Mouse (Mus musculus) ES-E14 (cell line): ENCODE results near the gene Dohh. TPM values are rescaled to one million over a fixed set of nuclear protein-coding genes. Genes with fewer than 3 reads are reported as not detected.

Experiments
- DNase-seq: peaks from one replicate; pipeline ENCODE4 v3.0.0-alpha.2; 2013; ENCODE audit warnings: low read depth, low spot score
- H3K27ac ChIP-seq: 2 replicates; pipeline ENCODE4 v1.5.1; 2012; ENCODE audit warnings: low read depth, mild to moderate bottlenecking, low read length, moderate library complexity, mixed read lengths; ENCODE audit not compliant: poor library complexity, insufficient read depth, severe bottlenecking
- H3K36me3 ChIP-seq: 2 replicates; pipeline ENCODE4 v1.6.1; 2012; ENCODE audit warnings: mild to moderate bottlenecking, low read length, moderate library complexity, mixed read lengths; ENCODE audit not compliant: control insufficient read depth, poor library complexity, insufficient read depth, severe bottlenecking
- H3K4me1 ChIP-seq, 2 experiments: fragments of 150-350 bp in 1 of 2; sonication (generic) in 1 of 2; 2 replicates each; pipeline ENCODE4 v1.6.1; 2012; ENCODE audit warnings: low read length in 2 of 2, mild to moderate bottlenecking in 1 of 2, mixed read lengths in 1 of 2; ENCODE audit not compliant: control insufficient read depth in 2 of 2, insufficient read depth in 2 of 2, poor library complexity in 1 of 2
- H3K4me3 ChIP-seq, 2 experiments: fragments of 150-350 bp in 1 of 2; sonication (generic) in 1 of 2; 2 replicates each; pipeline ENCODE4 v1.5.1; 2012; ENCODE audit warnings: low read length in 2 of 2, low read depth in 1 of 2, mild to moderate bottlenecking in 1 of 2, mixed read lengths in 1 of 2; ENCODE audit not compliant: insufficient read depth in 1 of 2, poor library complexity in 1 of 2, severe bottlenecking in 1 of 2
- H3K9ac ChIP-seq: 2 replicates; pipeline ENCODE4 v1.6.1; 2012; ENCODE audit warnings: low read depth, mild to moderate bottlenecking, low read length, mixed read lengths; ENCODE audit not compliant: poor library complexity, insufficient read depth, severe bottlenecking
- H3K9me3 ChIP-seq: fragments of 150-350 bp; sonication (generic); 2 replicates; pipeline ENCODE4 v1.6.1; 2012; ENCODE audit warnings: low read depth, mild to moderate bottlenecking, low read length; ENCODE audit not compliant: control insufficient read depth, insufficient read depth
- CHD2 ChIP-seq: IDR thresholded peaks from 2 replicates; pipeline ENCODE4 v1.6.1; 2014; ENCODE audit warnings: mild to moderate bottlenecking, low read depth, low read length, inconsistent platforms
- HCFC1 ChIP-seq: IDR thresholded peaks from 2 replicates; pipeline ENCODE4 v1.6.1; 2012; ENCODE audit warnings: low read length, inconsistent platforms, borderline replicate concordance; ENCODE audit not compliant: insufficient read depth
- MAFK ChIP-seq: IDR thresholded peaks from 2 replicates; pipeline ENCODE4 v1.6.1; 2014; ENCODE audit warnings: mild to moderate bottlenecking, low read depth, low read length, inconsistent platforms; ENCODE audit not compliant: insufficient read depth
- ZC3H11A ChIP-seq: IDR thresholded peaks from 2 replicates; pipeline ENCODE4 v1.6.1; 2012; ENCODE audit warnings: low read depth, mild to moderate bottlenecking, inconsistent platforms, low read length, borderline replicate concordance
- ZNF384 ChIP-seq: IDR thresholded peaks from 2 replicates; pipeline ENCODE4 v1.6.1; 2012; ENCODE audit warnings: low read depth, low read length, inconsistent platforms
- in situ Hi-C, 2 experiments: fragments of 600-800 bp; cut with MboI; formaldehyde crosslinking; loops; one replicate each; pipeline ENCODE4 v1.15.1; 2025; ENCODE audit warnings: low sequenced_read_pairs in 2 of 2, inconsistent platforms in 1 of 2; ENCODE audit not compliant: unreplicated experiment in 2 of 2
- total RNA-seq: library from RNA; depleted of rRNA; stranded (reverse); fragments of 300-350 nt; gene quantifications from 2 replicates; pipeline ENCODE4 v1.2.3, GENCODE M21; 2012

Dohh gene
- total RNA-seq, 1 experiment: 168 TPM

DNA sequence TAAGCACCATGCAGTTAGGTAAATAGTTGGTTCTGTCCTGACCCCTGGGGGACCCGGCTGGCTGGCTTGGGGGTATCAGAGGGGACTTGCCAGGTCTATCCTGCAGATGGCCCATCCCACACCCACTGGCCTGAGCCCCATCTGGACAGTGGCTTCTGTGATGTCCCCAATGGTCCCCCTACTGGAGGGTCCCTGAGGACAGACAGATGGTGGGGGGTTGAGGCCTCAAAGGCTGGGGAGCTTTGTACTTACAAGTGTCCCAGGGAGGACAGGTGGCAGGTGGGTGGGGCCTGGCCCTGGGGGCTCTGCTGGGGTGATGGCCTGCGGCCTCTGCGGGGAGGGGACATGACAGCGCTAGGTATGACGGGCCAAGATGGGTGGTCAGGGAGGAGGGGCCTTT is 15.1 kb downstream of the Dohh start:
- Histone ChIP-seq H3K4me1 (peaks cover 8 to 50% of the 10 kb centered on the region in 2 experiments; a peak in 3 of 4 replicates), H3K4me3 (peak overlapping the region in 1 of 2 experiments; percentile 47; a peak in 1 of 4 replicates), H3K9me3 (no peaks in the 10 kb centered on the region), H3K9ac (no peak overlapping the region), H3K27ac (no peak overlapping the region), H3K36me3 (peaks cover 4% of the 10 kb centered on the region; the same call in 1 of the 2 replicates)
- in situ Hi-C loops: loop anchor here in 1 of 2 experiments (5.0 kb wide), 1 partner anchor 53 kb away; no protein-coding TSS in a partner anchor
- no peak for DNase-seq
- no peak for TF ChIP-seq HCFC1
- no peak for TF ChIP-seq ZC3H11A
- TF ChIP-seq CHD2: no peak
- TF ChIP-seq MAFK: no peak

DNA sequence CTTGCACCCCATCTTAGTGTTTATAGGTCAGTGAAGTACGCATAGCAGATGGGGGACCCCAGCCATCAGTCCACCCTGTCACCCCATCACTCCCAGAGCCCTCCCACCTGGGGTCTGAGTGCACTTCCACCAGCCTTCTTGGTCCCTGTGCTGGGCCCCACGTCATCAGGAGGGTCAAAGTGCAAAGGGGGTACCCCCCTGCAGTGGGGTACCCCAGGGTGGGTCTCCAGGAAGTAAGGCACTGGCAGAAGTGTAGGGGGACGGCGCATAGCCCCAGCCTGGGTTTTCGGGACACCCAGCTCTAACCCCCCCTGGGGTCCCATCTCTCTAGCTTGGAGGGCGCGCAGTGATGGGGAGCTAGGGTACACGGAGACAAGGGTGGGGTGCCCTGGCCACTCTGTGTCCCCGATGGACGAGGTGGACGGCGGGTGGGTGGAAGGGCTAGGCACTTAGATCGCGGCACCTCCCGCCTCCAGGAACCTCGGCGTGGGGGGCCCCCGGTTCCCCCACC is 15.6 kb downstream of the Dohh start:
- Histone ChIP-seq H3K36me3 (peaks cover 9% of the 10 kb centered on the region; the same call in 1 of the 2 replicates), H3K4me1 (peaks cover 8 to 55% of the 10 kb centered on the region in 2 experiments; a peak in 3 of 4 replicates), H3K27ac (no peak overlapping the region), H3K9me3 (no peaks in the 10 kb centered on the region), H3K9ac (peak overlapping the region; percentile 33; the same call in 1 of the 2 replicates), H3K4me3 (peak overlapping the region; percentile 47 to 51; a peak in 3 of 4 replicates)
- TF ChIP-seq HCFC1 (no peak), ZC3H11A (no peak), CHD2 (no peak), ZNF384 (no peak), MAFK (no peak)
- no peak for DNase-seq
- in situ Hi-C loops: loop anchor here in 1 of 2 experiments (5.0 kb wide), 1 partner anchor 52 kb away; no protein-coding TSS in a partner anchor

DNA sequence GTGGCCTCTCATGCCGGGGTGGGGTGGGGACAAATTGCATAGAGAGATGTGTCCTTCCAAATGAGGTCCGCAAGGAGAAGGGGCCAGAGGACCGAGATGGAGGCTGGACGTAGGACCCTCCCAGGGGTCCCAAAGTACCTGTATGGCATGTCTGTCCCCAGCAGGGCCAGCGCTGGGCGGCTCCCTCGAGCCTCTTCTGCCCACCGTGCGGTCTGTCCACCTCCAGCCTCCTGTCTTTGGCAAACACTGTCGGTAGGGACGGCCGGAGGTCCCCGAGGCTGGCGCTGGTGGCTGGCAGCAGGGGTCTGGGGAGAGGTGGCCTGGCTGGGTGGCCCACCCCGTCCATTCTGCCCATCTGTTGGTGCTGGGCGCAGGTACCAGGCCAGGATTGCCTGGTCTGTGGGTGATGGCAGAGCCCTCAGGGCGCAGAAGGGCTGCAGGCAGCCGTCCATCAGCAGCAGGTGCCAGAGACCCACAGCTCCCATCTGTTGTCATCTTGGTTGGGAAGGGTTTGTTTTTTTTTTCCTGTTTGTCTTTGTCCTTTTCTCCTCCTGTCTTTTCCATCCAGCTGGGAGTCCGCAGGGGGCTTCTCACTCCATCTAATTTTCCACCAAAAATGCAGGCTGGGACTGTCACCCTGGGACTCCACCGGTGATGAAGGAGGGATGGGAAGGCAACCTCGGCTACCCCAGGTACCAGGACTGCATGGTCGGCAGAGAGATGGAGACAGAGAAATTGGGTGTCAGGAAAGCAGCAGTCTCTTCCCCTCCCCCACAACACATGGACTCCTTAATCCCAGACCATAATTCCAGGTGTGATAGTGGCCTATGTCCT is 16.4 kb downstream of the Dohh start:
- TF ChIP-seq HCFC1: no peak
- no peak for TF ChIP-seq ZNF384
- no peak for TF ChIP-seq CHD2
- no peak for TF ChIP-seq ZC3H11A
- no peak for TF ChIP-seq MAFK
- Histone ChIP-seq H3K4me1 (peaks cover 8 to 56% of the 10 kb centered on the region in 2 experiments; a peak in 3 of 4 replicates), H3K9ac (peak overlapping the region; percentile 70), H3K36me3 (peaks cover 10% of the 10 kb centered on the region; the same call in 1 of the 2 replicates), H3K4me3 (peak overlapping the region; percentile 47 to 51; a peak in 3 of 4 replicates), H3K9me3 (no peaks in the 10 kb centered on the region), H3K27ac (peak overlapping the region; percentile 22; the same call in 1 of the 2 replicates)
- no peak for DNase-seq
- in situ Hi-C loops: no loop called here

DNA sequence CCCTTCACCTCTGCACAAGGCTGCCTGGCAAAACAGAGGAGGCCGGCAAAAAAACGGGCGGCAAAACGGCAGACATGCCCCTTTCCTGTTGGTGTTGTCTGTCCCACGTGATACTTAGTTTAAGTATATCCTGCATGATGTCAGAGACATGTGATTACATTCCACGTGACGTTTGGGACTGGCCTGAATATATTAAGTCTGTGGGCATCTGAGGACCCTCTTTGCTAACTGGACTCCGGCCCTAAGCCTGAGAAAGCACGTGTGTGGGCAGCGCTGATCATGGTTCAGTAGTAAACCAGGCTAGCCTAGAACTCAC is 16.9 kb downstream of the Dohh start:
- H3K9ac ChIP-seq: peak overlapping the region; percentile 70
- TF ChIP-seq MAFK: 0 out of 2 replicates have a peak, but pooled peaks have one; percentile 23
- no peak for TF ChIP-seq CHD2
- TF ChIP-seq HCFC1: peak; percentile 39; the same call in 1 of the 2 replicates
- peak; percentile 24; the same call in 1 of the 2 replicates for TF ChIP-seq ZNF384
- TF ChIP-seq ZC3H11A: no peak
- no peaks in the 10 kb centered on the region for H3K9me3 ChIP-seq
- in situ Hi-C loops: no loop called here
- peaks cover 8 to 54% of the 10 kb centered on the region in 2 experiments; a peak in 3 of 4 replicates for H3K4me1 ChIP-seq
- peaks cover 10% of the 10 kb centered on the region; the same call in 1 of the 2 replicates for H3K36me3 ChIP-seq
- H3K27ac ChIP-seq: peak overlapping the region; percentile 80
- no peak for DNase-seq
- H3K4me3 ChIP-seq: peak overlapping the region in 1 of 2 experiments; percentile 47; a peak in 2 of 4 replicates
